Mouse (Mus musculus): ENCODE results near the gene Sinhcaf.
"Not testable (repeated sequence)": the region's sequence is repeated elsewhere in the genome, so short reads cannot be mapped to it uniquely, and the experiment has no call there.

Sinhcaf gene

DNA sequence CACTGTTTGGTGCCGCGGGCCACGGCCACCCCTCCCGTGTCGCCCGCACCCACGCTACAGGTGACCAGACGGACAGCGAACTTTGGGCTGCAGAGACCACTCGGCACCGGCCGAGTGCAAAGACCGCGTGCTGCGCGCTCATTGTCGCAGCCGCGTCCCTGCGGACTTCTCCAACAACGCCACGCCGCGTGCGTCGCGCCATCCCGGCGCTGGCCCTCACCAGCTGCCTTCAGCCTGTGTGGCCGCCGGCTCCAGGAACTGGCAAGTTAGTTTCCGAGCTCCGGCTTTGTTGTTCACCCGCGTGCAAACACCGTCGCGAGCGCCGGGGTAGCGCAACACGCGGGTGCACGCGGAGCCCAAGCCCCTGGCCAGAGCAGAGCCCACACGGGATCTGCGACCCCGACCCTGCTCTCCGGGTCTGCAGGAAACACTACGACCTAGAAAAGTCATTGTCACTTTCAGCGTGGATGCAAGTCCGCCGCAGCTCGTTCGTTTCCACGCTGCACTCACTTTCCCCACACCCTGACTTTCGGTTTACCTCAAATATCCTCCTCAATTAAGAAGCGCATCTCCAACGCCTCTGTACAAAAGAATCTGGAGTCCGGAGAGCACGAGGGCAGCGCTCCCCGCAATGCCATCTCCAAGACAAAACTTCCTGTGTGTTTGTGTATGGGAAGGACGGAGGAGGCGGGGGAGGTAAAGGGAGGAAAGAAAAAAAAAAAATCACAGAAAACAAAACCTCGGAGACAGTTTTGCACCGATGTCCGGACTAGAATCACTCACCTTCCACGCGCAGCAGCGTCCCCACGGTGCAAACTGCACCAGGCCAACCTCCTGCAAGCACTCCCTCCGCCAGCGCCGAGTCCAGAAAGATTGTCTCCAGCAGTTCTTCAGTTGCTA, 508 bp downstream of the Sinhcaf start:
- DNase-seq (ENCODE audit: low spot score in 2 of 2), result peak; percentile 24

DNA sequence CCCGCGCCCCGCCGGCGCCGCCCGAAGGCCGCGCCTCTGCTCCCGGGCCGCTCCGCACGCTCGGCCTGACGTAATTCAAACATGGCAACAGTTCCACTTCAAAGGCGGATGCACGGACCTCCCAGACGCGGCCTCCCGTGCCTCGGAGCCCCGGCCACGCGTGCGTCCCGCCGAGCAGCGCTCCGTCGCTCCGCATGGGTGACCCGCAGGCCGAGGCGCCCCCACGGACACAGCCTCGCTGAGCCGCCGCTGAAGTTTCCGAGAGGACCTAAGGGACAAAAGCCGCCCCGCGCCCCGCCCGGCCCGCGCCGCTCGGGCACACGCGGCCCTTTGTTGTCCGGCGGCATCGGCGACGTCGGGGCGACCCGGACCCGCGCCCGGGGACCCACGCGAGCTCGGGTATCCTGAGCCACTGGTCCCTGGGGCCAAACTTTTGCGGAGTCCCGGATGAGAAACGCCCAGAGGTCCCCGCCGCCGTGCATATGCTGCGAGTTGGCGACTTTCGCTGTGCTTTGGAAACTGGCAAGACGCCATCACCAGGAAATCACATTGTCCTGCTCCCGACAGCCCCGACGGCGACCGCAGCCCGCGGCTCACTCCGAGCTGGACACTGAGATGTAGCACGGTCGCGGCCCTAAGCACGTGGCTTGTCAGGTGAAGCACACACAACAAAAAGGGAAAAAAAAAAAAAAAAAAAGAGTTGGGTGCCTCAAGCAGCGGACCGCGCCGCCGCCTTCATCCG, 1.3 kb downstream of the Sinhcaf start:
- DNase-seq (ENCODE audit: low spot score in 2 of 2), result peak; percentile 58 to 64

DNA sequence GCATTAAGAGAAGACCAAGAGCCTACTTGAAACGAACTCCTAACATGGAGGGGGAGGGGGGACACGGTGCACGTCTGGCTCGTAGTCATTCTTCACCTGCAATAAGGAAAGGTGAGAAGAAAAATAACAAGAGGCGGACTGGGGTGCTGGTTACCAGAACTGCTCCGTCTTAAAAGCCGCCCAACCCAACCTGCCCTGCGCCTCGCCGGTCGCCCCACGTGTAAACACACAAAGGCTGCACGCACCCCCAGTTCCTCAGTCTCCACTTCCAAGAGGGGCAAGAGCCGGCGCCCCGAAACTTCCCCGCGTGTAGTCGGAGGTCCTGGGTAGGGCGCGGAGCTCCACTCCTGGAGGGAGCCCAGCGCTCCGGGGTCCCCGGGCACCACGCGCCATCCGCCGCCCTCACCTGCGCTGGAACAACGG, 1.9 kb downstream of the Sinhcaf start:
- DNase-seq (ENCODE audit: low spot score in 2 of 2), result no peak

DNA sequence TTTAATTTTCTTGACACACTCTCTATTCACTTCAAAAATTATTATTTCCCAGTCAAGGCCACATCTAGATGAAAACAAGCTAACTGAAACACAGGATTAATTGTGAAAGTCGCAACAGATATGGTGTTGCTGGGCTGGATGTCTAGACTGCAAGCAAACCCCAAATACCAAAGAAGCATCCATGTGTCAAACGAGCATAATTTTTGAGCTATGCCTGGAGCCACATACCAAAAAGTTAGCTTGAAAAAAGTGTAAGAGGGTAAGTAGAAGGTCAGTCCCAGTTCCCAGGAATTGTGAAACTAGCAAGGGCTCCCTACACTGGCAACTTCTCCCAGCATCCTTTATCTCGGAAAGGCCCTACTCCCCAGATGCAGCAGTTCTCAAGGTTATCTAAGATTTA, 2.6 kb downstream of the Sinhcaf start:
- no peak for DNase-seq (ENCODE audit: low spot score in 2 of 2)

DNA sequence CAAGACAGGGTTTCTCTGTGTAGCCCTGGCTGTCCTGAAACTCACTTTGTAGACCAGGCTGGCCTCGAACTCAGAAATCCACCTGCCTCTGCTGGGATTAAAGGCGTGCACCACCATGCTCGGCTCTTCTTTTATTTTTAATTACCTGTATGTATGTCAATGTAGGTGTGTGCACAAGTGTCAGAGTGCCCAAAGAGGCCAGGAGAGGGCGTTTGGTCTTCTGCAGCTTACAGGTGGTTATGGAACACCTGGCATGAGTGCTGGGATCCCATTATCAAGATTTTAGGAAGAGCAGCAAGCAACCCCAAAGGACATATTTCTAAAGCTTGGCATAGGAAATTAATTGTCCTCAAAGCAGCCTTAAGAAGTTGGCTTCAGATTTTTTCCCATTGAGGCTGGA, 3.9 kb downstream of the Sinhcaf start:
- DNase-seq (ENCODE audit: low spot score in 2 of 2), result no peak

DNA sequence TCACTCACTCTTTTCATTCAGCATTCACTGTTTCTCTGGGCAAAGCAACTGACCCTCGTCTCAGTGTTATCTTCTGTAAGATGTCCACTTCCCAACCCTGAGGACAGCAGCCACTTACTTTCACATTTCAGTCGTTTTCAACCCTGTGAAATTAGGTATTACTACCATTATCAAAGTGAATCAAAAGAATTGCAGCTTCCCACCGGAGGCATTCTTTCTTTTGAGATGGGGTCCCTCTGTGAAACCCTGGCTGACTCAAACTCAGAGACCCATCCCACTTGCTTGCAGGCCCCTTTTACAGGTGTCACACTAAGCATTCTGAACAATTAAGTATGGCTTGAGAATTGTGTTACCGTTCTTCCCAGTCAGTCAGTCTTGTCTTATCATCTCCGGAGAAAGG, 4.4 kb downstream of the Sinhcaf start:
- no peak for DNase-seq (ENCODE audit: low spot score in 2 of 2)

DNA sequence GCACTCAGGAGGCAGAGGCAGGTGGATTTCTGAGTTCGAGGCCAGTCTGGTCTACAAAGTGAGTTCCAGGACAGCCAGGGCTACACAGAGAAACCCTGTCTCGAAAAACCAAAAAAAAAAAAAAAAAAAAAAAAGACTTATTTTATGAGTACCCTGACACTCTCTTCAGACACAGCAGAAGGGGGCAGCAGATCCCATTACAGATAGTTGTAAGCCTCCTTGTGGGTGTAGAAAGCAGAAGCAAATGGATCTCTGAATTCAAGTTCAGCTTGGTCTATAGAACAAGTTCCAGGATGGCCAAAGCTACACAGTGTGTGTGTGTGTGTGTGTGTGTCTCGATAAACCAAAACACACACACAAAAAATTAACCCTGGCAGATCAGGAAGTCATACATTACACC, 5.9 kb downstream of the Sinhcaf start:
- DNase-seq (ENCODE audit: low spot score in 2 of 2), result not testable (repeated sequence)

DNA sequence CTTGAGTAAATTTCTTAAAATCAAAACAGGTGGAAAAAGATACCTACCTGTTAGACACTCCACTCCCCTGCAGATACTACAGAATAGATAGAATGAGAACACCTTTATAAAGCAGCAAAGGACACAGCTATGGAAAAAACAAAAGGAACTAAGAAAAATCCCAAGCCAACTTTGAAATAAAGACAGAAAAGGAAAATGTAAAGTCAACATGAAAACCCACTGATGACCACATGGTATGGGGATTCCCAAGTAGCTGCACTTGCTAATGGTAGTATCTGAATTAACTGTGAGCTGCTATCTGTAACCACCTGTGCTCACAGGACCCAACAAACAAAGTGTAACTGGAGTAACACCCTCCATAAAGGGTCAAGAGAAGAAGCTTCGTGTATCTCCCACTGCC, 8.6 kb downstream of the Sinhcaf start:
- no peak for DNase-seq (ENCODE audit: low spot score in 2 of 2)

DNA sequence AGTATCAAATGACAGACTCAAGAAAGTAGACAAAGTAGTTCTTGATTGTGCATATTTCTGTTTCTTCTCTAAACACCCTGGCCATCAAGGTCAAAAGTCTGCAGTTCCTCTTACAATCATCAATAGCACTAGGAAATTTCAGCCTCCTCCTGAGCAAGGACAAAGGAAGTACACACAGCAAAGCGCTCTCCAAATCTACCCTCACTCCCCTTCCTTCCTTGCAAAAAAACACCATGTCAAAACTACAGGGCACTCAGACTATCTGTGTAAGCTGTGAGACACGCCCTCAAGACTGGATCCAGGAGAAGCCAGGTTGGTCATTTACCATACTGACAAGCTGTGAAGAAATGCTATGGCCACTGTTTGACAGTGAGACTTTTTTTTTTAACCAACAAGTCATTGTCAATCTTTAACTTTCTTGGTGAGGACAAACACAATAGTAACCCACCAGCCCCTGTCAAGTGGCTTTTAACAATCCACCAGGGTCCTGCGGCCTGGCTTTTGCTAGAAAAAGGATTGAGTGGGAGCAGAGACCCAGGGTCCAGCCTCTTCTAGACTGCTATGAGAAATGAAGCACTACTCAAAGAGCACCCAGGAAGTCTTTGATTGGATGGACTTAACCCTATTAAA, 11.2 kb downstream of the Sinhcaf start:
- no peak for DNase-seq (ENCODE audit: low spot score in 2 of 2)

DNA sequence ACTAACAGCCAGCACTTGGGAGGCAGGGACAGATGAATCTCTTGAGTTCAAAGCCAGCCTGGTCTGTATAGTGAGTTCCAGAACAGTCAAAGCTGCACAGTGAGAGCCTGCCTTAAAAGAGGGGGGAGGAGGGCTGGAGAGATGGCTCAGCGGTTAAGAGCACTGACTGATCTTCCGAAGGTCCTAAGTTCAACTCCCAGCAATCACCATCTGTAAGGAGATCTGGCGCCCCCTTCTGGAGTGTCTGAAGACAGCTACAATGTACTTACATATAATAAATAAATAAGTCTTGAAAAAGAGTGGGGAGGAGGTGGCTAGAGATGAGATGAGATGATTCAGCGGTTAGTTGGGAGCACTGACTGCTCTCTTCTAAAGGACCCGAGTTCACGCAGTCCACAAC, 15.0 kb downstream of the Sinhcaf start:
- DNase-seq (ENCODE audit: low spot score in 2 of 2), result no peak

DNA sequence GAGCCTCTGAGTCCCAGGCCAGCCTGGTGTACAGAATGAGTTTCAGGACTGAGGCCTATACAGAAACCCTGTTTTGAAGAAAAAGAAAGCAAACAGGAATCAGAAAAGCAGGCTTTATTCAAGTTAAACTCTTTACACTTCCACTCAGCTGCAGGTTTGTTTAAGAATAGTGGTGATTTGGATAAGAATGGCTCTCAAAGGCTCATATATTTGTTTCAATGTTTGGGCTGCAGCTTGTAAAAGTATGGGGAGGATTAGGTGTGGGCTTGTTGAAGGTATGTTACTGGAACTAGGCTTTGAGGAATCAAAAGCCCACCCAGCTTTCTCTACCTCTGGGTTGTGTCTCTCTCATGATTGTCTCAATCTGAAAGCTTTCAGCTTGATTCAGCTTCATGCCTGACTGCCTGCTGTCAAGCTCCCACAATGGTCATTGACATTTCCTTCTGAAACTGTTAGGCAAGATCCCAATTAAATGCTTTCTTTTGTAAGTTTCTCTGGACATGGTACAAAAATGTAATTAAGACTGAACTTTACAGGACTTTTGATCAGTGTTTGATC, 27.3 kb downstream of the Sinhcaf start:
- DNase-seq (ENCODE audit: low spot score in 2 of 2), result no peak

DNA sequence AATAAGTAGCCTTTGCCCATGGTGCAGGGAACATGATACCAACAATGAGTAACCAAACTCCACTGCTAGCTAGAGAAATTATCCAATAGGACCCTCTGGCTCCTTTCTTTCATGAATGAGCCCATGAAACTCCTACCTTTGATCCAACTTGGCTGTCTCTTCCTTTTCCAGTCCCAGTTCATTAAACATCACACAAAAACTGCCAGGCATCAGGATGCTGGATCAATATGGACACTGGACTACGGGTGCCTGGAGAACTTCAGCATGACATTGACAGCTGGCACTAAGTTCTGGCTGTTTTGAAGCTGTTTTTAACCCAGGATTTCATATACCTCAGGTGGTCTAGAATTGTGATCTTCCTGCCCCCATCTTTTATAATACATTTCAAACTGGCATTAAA, 28.6 kb downstream of the Sinhcaf start:
- DNase-seq (ENCODE audit: low spot score in 2 of 2), result no peak

DNA sequence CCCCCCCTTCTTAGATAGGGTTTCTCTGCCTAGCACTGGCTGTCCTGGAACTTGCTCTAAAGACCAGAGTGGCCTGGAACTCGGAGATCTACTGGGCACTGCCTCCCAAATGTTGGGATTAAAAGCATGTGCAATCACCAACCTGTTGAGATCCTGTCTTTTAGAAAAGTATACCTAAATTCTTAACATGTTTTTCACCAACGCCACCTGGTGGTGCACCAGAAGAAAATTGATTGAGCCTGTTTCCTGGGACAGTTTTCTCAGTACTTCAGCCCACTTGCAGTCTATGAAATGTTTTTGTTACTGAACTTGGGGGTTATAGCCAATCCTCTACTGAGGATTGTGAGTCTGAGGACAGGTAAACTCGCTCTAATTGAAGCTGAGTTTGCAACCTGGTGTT, 29.4 kb downstream of the Sinhcaf start:
- no peak for DNase-seq (ENCODE audit: low spot score in 2 of 2)

DNA sequence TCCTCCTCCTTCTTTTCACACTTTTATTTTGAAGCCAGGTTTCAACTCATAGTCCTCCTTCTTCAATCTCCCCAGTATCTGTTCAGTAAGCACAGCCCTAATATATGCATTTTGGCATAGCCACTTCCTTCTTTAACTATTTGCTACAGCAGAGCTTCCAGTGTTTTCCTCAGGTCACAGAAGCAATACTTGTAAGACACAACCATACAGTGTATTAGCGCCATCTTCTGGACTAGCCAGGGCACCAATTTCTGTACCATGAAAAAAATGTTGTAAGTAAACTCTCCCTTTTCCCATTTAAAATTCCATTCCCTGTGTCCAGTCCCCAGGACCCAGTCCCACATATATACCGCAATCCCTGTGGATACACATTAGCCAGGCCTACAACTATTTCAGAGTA, 32.3 kb downstream of the Sinhcaf start:
- DNase-seq (ENCODE audit: low spot score in 2 of 2), result peak; percentile 13 to 15

DNA sequence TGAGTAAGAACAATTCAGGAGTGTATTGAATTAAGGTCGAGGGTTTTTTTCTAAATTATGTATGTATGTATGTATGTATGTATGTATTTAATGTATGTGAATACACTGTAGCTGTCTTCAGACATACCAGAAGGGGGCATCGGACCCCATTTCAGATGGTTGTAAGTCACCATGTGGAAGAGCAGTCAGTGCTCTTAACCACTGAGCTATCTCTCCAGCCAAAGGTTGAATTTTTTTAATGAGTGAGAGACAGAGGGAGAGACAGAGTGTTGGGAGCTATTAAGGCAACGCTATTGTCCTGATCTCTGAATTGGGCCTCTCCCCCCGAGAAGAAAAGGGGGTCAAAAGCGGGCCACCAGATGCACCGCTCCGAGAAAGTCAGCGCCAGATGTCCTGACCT, 34.4 kb downstream of the Sinhcaf start:
- not testable (repeated sequence) for DNase-seq (ENCODE audit: low spot score in 2 of 2)

DNA sequence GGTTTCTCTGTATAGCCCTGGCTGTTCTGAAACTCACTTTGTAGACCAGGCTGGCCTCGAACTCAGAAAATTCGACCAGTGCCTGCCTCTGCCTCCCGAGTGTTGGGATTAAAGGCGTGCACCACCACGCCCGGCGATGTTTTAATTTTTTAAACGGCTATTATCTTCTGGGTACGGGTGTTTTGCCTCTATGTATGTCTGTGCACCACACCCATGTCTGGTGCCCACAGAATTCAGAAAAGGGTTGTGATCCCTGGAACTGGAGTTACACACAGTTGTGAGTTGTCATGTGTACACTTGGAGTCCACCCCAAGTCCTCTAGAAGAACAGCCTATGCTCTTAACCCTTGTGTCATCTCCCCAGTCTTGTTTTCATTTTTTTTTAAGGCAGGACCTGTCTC, 39.3 kb downstream of the Sinhcaf start:
- no peak for DNase-seq (ENCODE audit: low spot score in 2 of 2)

DNA sequence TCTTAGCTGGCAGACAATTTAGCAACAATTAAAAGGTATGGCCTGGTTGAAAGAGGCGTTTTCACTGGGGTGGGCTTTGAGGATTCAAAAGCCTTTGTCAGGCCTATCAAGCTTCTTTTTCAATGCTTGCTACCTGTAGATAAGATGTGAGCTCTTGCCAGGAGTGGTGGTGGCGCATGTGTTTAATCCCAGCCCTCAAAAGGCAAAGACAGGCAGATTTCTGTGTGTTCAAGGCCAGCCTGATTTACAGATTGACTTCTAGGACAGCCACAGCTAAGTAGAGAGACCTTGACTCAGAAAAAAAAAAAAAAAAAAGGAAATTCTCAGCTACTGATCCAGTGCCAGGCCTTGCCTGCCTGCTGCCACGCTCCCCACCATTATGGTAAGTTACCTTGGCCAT, 43.5 kb downstream of the Sinhcaf start:
- no peak for DNase-seq (ENCODE audit: low spot score in 2 of 2)

DNA sequence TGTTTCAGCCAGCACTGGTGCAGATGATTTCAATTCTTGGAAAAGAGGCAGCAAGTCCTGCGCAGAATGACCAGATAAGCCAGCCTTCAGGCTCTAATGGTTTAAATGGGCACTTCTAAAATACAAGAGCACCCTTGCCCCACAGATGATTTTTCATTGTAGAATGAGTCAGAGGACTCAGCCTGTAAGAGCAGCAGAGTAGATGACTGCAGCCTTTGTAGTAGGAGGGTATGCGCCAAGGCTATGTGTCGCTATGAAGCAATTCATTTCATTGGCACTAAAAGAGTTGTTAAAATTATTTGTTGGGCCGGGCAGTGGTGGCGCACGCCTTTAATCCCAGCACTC, 49.8 kb downstream of the Sinhcaf start:
- no peak for DNase-seq (ENCODE audit: low spot score in 2 of 2)

DNA sequence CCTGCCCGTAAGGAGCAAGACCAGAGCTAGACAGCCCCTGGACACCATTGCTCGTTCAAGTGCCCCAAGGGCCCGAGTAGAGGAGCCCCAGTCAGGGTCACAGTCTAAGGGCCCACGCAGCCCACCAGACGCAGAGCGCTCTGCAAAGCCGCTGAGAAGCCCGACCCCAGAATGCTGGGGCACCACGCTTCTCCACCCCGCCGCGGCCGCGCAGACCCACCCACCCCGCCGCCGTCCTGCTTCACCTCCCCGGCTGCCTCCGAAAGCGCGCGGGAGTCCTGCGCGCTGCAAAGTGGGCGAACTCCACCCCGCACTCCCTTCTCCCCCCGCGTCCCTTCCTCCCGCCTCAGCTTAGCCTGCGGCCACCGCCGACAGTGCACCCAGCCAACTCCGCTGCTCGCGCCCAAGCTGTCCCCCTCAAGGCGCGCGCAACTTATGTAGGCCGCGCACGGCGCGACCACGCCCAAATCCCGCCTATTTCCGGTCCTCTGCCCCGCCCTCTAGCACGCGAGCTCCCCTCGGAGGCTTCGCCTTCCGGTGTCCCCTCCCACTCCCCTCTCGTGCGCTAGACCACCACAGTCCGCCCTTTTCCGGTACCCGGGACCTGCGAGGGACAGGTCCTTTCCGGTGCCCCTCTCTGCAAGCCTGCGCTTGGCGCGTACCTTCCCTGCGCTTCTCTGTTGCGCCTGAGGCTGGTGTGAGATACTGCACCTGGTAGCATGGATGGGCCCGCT, 50.3 kb downstream of the Sinhcaf start, which contains the start of gene Caprin2:
TSS of gene Caprin2 (minus strand) at position 465 of the 734 bp plus-strand sequence.
- DNase-seq (ENCODE audit: low spot score in 2 of 2), result peak; percentile 88 to 90

DNA sequence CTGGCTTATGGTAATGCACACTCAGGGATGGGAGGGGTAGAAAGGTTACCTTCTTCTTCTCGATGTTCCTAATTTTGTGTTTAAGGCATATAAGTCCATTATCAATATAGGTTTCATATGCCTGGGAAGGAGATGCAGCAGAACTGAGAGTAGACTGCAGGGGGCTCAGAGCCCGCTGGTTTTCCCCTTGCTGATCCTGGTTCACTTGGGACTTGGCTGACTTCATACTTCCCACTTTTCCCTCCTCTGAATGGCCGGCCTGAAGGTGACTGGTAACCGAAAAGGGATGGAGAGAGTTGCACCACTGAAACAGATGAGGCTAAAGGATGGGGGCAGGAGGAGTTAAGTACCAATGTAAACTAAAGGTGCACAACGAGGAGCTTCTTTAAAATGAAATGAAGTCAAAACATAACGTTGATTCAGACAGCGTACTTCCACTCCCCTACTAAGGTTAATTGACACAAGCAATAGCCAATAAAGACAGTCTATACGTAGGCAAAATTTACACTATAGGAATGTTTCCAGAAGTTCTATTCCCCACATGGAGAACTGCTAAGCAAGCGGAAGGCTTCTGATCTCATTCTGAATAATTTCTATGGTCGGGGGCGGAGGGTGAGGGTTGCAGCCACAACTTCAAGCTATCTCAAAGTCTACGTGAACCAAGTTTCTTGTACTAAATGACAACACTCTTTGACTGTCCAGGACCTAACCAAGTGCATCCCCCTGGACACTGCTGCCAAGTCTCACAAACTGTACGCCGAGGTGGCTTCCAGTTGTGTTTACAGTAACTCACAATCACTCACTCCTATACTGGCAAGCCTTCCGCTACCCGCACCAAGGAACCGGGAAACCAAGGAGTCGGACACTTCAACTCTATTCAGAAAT, 51.1 kb downstream of the Sinhcaf start:
- no peak for DNase-seq (ENCODE audit: low spot score in 2 of 2)

DNA sequence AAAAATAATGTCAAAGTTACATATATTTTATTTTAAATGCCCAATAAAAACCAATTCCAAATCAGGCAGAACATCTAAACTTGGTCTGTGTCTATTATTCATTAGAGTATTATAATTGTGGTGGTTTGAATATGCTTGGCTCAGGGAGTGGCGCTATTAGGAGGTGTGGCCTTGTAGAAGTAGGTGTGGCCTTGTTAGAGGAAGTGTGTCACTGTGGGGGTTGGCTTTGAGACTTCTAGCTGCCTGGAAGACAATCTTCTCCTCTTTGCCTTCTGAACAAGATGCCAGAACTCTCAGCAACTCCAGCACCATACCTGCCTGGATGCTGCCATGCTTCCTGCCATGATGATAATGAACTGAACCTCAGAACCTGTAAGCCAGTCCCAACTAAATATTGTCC, 72.4 kb downstream of the Sinhcaf start:
- no peak for DNase-seq (ENCODE audit: low spot score in 2 of 2)

Data from urinary bladder, postnatal 36 days (tissue).